18 mouse cellular contexts compared by ENCODE assay signal in the genomic region with DNA sequence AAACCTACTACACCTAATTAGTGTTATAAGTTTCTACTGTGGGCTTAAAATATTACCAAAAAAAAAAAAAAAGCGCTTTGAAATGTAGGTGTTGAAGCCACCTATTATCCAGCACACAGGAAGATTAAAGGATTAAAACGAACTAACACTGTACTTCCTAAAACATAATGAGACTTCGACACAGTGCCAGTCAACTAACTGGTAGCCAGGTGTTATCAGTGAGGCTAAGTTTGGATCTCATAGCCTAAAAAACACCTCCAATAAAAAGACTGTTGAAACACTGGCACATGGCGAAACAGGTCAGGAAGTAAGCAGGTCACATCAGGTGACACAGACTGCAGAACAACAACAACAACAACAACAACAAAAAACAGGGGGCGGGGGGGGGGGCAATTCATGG. TPM values are rescaled to one million over a fixed set of nuclear protein-coding genes. Genes with fewer than 3 reads are reported as not detected.
"Had no signal": no experiment of that assay in that cellular context is flagged by ENCODE, and none has a peak within 500 bp of the region (broad histone marks: within the 10 kb centered on the region; RNA-seq: fewer than 3 reads in every experiment).

No protein-coding gene starts in this region.

- H3K4me1 ChIP-seq: liver, embryonic 15.5 days; neural tube, embryonic 12.5 days had no signal

- H3K9ac ChIP-seq: limb, embryonic 12.5 days; liver, embryonic 15.5 days; neural tube, embryonic 12.5 days had no signal

- DNase-seq: kidney, adult 18-20 months; kidney, postnatal 10 days; liver; lung, adult 2 months; lung, postnatal 36 days; spleen, adult 18-20 months; thymus, adult 2 months; thymus, postnatal 25 days had no signal

- H3K27me3 ChIP-seq: limb, embryonic 12.5 days; liver, embryonic 15.5 days; neural tube, embryonic 12.5 days had no signal

- ATAC-seq: lung, postnatal 0 days had no signal

- H3K36me3 ChIP-seq: liver, embryonic 15.5 days; neural tube, embryonic 12.5 days had no signal

- H3K4me3 ChIP-seq: left cerebral cortex, adult 2 months; limb, embryonic 12.5 days; liver, embryonic 15.5 days; neural tube, embryonic 12.5 days had no signal

- H3K27ac ChIP-seq: left cerebral cortex, adult 2 months; liver, embryonic 15.5 days; neural tube, embryonic 12.5 days had no signal

- H3K4me2 ChIP-seq: limb, embryonic 12.5 days; liver, embryonic 15.5 days; neural tube, embryonic 12.5 days had no signal

- H3K9me3 ChIP-seq: limb, embryonic 12.5 days; liver, embryonic 15.5 days; neural tube, embryonic 12.5 days had no signal

RNA-seq across cellular contexts. Expression of gene Gm9747, which starts 28.7 kb away (rescaled TPM):
- total RNA-seq: layer of hippocampus, postnatal 25 days; left cerebral cortex, adult 2 months; left cerebral cortex, postnatal 14 days; megakaryocyte progenitor cell, adult 5-6 weeks; monocyte, adult 5-6 weeks; neutrophil, adult 5-6 weeks had no signal
- polyA plus RNA-seq: thymus, adult 2 months had no signal

RNA-seq across cellular contexts. Expression of gene Irs1, which starts 29.6 kb away (rescaled TPM):
- total RNA-seq: megakaryocyte progenitor cell, adult 5-6 weeks; monocyte, adult 5-6 weeks had no signal
